Mouse (Mus musculus) embryonic facial prominence, embryonic 13.5 days (tissue): ENCODE results near the gene Prkcq. TPM values are rescaled to one million over a fixed set of nuclear protein-coding genes. Genes with fewer than 3 reads are reported as not detected.

Experiments used
- ATAC-seq: fragments of 200-750 bp; cut with Nextera tagmentation; 2 replicates; pipeline ENCODE4 v1.8.0; 2017; ENCODE audit warnings: low read depth; ENCODE audit not compliant: insufficient number of reproducible peaks, insufficient read depth, low FRiP score, low TSS enrichment
- H3K27ac ChIP-seq: fragments of 300-500 bp; sonication (generic); 2 replicates; pipeline ENCODE4 v1.5.1; 2015; ENCODE audit warnings: moderate library complexity, mild to moderate bottlenecking, inconsistent platforms
- H3K27me3 ChIP-seq: fragments of 300-500 bp; sonication (generic); 2 replicates; pipeline ENCODE4 v1.6.1; 2015; ENCODE audit warnings: mild to moderate bottlenecking, inconsistent platforms
- H3K36me3 ChIP-seq: fragments of 300-500 bp; sonication (generic); 2 replicates; pipeline ENCODE4 v1.6.1; 2015; ENCODE audit warnings: mild to moderate bottlenecking, inconsistent platforms
- H3K4me1 ChIP-seq: fragments of 300-500 bp; sonication (generic); 2 replicates; pipeline ENCODE4 v1.6.1; 2015; ENCODE audit warnings: inconsistent platforms
- H3K4me2 ChIP-seq: fragments of 300-500 bp; sonication (generic); 2 replicates; pipeline ENCODE4 v1.6.1; 2015; ENCODE audit warnings: moderate library complexity, mild to moderate bottlenecking, inconsistent platforms
- H3K4me3 ChIP-seq: fragments of 300-500 bp; sonication (generic); 2 replicates; pipeline ENCODE4 v1.5.1; 2015; ENCODE audit warnings: mild to moderate bottlenecking, inconsistent platforms
- H3K9ac ChIP-seq: fragments of 300-500 bp; sonication (generic); 2 replicates; pipeline ENCODE4 v1.6.1; 2015; ENCODE audit warnings: mild to moderate bottlenecking, inconsistent platforms
- H3K9me3 ChIP-seq: fragments of 300-500 bp; sonication (generic); 2 replicates; pipeline ENCODE4 v1.6.1; 2016; ENCODE audit warnings: inconsistent platforms
- WGBS: fragments of 180-500 bp; shearing (Covaris S2); methylation state at CpG from one replicate; pipeline ENCODE4 v1.1.7; 2015; ENCODE audit warnings: mixed read lengths; 5-methylcytosine and 5-hydroxymethylcytosine counted together
- polyA plus RNA-seq: library from polyadenylated mRNA; unstranded; fragments of >200 nt; fragmentation: Nextera tagmentation; extraction: Ambion mirVana; gene quantifications from 2 replicates; pipeline ENCODE4 v1.2.1, GENCODE M21; 2015

The Prkcq gene
- polyA plus RNA-seq, 1 experiment from 2014 or later, result 6.9 TPM

DNA sequence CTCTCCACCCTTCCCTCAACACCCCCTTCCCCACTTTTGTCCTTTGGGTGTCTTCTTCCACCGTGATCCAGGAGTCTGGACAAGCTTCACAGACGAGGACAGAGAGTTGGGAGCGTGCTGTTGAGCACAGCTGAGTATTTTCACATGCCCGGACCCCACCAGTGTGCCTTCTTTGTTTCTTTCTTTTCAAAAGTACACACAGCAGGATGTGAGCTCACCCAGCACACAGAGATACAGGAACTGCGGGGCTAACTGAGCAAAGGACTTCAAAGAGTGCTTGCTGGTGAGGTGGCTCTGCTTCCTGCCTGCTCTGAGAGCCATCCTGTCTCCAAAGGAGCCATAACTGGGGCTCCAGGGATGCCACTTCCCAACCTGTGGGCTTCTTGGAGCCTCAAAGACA lies 32.3 kb downstream of the Prkcq start:
- Histone ChIP-seq H3K4me2 (no peak overlapping the region), H3K27me3 (no peaks in the 10 kb centered on the region), H3K27ac (no peak overlapping the region), H3K4me1 (peaks cover 7% of the 10 kb centered on the region), H3K9me3 (no peaks in the 10 kb centered on the region), H3K36me3 (no peaks in the 10 kb centered on the region), H3K9ac (no peak overlapping the region), H3K4me3 (no peak overlapping the region)
- no peak for ATAC-seq
- 76% methylated on average over 5 of the region's 5 CpGs for WGBS

DNA sequence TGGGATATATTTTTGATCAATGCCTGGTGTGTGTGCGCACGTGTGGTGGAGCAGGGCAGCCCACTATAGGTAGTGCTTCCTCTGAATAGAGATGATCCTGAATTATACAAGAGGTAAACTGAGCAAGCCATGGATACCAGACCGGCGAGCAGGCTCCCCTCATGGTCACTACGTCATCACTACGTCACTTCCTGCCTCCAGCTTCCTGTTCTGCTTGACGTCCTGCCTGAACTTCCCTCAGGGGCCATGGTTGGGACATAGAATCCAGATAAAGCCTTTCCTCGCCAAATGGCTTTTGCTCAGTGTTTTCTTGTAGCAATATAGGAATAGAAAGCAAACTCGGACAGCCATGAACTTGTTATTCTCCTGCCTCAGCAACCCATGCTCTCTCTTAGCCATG lies 33.1 kb downstream of the Prkcq start:
- no peak overlapping the region for H3K9ac ChIP-seq
- no peaks in the 10 kb centered on the region for H3K9me3 ChIP-seq
- H3K27me3 ChIP-seq, result no peaks in the 10 kb centered on the region
- H3K36me3 ChIP-seq, result no peaks in the 10 kb centered on the region
- peaks cover 7% of the 10 kb centered on the region for H3K4me1 ChIP-seq
- H3K4me2 ChIP-seq, result no peak overlapping the region
- ATAC-seq, result no peak
- 86% methylated on average over 9 of the region's 9 CpGs for whole genome bisulfite sequencing
- no peak overlapping the region for H3K27ac ChIP-seq
- H3K4me3 ChIP-seq, result no peak overlapping the region

- H3K4me3 ChIP-seq, result no peak overlapping the region
- no peaks in the 10 kb centered on the region for H3K27me3 ChIP-seq
- no peaks in the 10 kb centered on the region for H3K9me3 ChIP-seq
- no peak overlapping the region for H3K9ac ChIP-seq
- no peak overlapping the region for H3K4me2 ChIP-seq
- 94% methylated on average over 6 of the region's 6 CpGs for WGBS
- peaks cover 7% of the 10 kb centered on the region for H3K4me1 ChIP-seq
- no peaks in the 10 kb centered on the region for H3K36me3 ChIP-seq
- H3K27ac ChIP-seq, result no peak overlapping the region
- no peak for ATAC-seq
These were observed 33.8 kb downstream of the Prkcq start for GRCm38 (mm10) chr2:11205720-11206119.

DNA sequence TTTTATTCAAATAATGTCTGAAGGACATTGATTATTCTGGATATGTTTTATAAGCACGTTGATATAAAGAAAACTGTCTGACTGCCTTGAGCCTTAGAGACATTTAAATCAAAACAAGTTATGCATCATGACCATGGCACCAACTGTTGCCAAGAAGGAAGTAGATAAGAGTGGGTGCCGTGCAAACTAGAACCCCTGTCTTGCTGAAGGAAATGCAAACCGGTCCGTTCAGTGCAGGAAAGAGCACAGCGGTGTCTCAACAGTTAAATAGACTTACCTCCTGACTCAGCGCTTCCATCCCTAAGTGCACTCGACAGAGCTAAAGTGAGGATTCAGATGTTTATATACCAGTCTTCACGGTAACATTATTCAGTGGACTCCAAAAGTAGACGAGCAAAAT lies 36.4 kb downstream of the Prkcq start:
- H3K27me3 ChIP-seq, result no peaks in the 10 kb centered on the region
- no peak overlapping the region for H3K9ac ChIP-seq
- H3K4me3 ChIP-seq, result no peak overlapping the region
- no peaks in the 10 kb centered on the region for H3K9me3 ChIP-seq
- H3K27ac ChIP-seq, result no peak overlapping the region
- H3K36me3 ChIP-seq, result no peaks in the 10 kb centered on the region
- peaks cover 7% of the 10 kb centered on the region for H3K4me1 ChIP-seq
- 72% methylated on average over 9 of the region's 9 CpGs for WGBS
- no peak for ATAC-seq
- no peak overlapping the region for H3K4me2 ChIP-seq

DNA sequence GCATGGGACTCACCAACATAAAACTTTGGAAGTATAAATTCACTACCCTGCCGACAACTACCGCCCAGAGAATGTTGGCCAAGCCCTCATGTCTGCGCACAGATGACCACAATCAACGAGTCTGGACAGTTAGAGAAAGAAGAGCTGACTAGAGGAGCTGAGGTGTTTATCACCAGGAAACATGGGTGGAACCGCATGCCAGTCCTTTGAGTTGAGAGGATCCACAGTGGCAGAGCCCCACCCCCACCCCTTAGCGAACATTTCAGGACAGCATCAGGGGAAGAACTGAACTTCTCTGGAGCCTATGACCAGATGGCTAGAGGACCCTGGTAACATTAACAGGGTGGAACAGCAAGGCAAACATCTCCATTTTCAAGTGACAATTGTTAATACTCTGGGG lies 37.4 kb downstream of the Prkcq start:
- WGBS, result 86% methylated on average over 6 of the region's 6 CpGs
- Histone ChIP-seq H3K9ac (no peak overlapping the region), H3K4me3 (no peak overlapping the region), H3K9me3 (no peaks in the 10 kb centered on the region), H3K4me2 (no peak overlapping the region), H3K4me1 (peaks cover 3% of the 10 kb centered on the region), H3K27me3 (no peaks in the 10 kb centered on the region), H3K27ac (no peak overlapping the region), H3K36me3 (no peaks in the 10 kb centered on the region)
- no peak for ATAC-seq

GRCm38 (mm10) chr2:11210241-11210916 lies 38.5 kb downstream of the Prkcq start:
- Histone ChIP-seq H3K9me3 (no peaks in the 10 kb centered on the region), H3K36me3 (no peaks in the 10 kb centered on the region), H3K27me3 (no peaks in the 10 kb centered on the region), H3K9ac (no peak overlapping the region), H3K27ac (no peak overlapping the region), H3K4me2 (no peak overlapping the region), H3K4me1 (no peaks in the 10 kb centered on the region), H3K4me3 (no peak overlapping the region)
- no peak for ATAC-seq
- WGBS, result 70% methylated on average over 8 of the region's 8 CpGs

DNA sequence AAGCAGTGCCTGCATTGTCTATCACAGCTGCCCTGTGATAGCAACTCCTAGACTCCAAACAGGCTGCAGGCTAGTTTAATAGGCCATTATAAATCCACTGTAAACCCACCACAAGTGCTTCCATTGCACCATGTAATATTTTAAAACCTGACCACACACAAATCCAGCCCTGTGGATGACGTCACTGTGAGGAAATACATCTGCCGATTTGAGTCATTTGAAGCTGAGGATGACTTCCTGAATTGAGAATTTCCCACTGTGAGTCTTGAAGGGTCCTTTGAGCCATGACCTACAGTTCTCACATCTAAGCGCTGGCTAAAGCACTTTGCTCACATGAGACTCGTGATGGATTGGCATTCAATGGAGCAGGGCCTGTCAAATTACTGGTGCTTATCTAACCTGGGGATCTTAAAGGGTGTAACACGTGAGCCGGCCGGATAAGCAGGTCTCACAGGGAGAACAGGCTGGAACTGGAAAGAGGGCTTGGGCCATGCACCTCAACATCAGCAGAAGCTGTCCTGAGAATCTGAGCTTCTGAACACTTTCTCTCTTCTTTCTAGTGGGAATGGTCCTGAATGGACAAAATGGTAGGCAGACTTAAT lies 40.2 kb downstream of the Prkcq start:
- no peak for ATAC-seq

GRCm38 (mm10) chr2:11216421-11216820 lies 44.5 kb downstream of the Prkcq start:
- WGBS, result 74% methylated on average over 4 of the region's 4 CpGs
- H3K4me2 ChIP-seq, result no peak overlapping the region
- H3K9me3 ChIP-seq, result no peaks in the 10 kb centered on the region
- no peaks in the 10 kb centered on the region for H3K36me3 ChIP-seq
- H3K27ac ChIP-seq, result no peak overlapping the region
- no peaks in the 10 kb centered on the region for H3K4me1 ChIP-seq
- no peak overlapping the region for H3K9ac ChIP-seq
- no peaks in the 10 kb centered on the region for H3K27me3 ChIP-seq
- H3K4me3 ChIP-seq, result no peak overlapping the region
- no peak for ATAC-seq

More for the DNA sequence above, 40.2 kb downstream of the Prkcq start:
- no peaks in the 10 kb centered on the region for H3K9me3 ChIP-seq
- WGBS, result 51% methylated on average over 7 of the region's 7 CpGs
- H3K9ac ChIP-seq, result no peak overlapping the region
- H3K36me3 ChIP-seq, result no peaks in the 10 kb centered on the region
- H3K27me3 ChIP-seq, result no peaks in the 10 kb centered on the region
- H3K27ac ChIP-seq, result no peak overlapping the region
- no peaks in the 10 kb centered on the region for H3K4me1 ChIP-seq
- H3K4me3 ChIP-seq, result no peak overlapping the region
- no peak overlapping the region for H3K4me2 ChIP-seq

- Histone ChIP-seq H3K36me3 (no peaks in the 10 kb centered on the region), H3K27ac (no peak overlapping the region), H3K27me3 (no peaks in the 10 kb centered on the region), H3K4me1 (no peaks in the 10 kb centered on the region), H3K9me3 (no peaks in the 10 kb centered on the region), H3K9ac (no peak overlapping the region), H3K4me2 (no peak overlapping the region), H3K4me3 (no peak overlapping the region)
- ATAC-seq, result no peak
- WGBS, result 80% methylated on average over 5 of the region's 5 CpGs
These were observed 44.9 kb downstream of the Prkcq start for GRCm38 (mm10) chr2:11216847-11217246.

GRCm38 (mm10) chr2:11218122-11218521 lies 46.2 kb downstream of the Prkcq start:
- no peaks in the 10 kb centered on the region for H3K9me3 ChIP-seq
- H3K4me3 ChIP-seq, result no peak overlapping the region
- no peaks in the 10 kb centered on the region for H3K36me3 ChIP-seq
- 81% methylated on average over 5 of the region's 5 CpGs for WGBS
- ATAC-seq, result no peak
- H3K9ac ChIP-seq, result no peak overlapping the region
- no peaks in the 10 kb centered on the region for H3K4me1 ChIP-seq
- H3K27me3 ChIP-seq, result no peaks in the 10 kb centered on the region
- no peak overlapping the region for H3K4me2 ChIP-seq
- no peak overlapping the region for H3K27ac ChIP-seq

DNA sequence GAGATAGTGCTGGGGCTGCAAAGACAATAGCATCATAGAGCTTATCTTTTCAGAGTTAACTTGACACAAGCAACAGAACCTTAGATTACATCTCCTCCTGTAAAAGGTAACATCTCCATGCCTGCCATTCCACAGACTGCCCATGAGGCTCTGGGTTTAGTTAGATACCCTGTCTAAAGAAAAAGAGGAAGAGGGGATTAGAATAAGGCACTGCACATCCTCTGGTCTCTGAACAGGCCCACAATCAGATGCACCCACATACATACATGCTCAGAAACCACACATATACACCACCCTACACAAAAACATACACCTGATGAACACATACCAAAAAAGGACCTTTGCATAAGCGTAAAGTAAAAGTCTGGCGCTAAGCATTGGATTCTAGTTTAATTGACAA lies 47.4 kb downstream of the Prkcq start:
- Histone ChIP-seq H3K9me3 (no peaks in the 10 kb centered on the region), H3K4me2 (no peak overlapping the region), H3K27me3 (no peaks in the 10 kb centered on the region), H3K4me1 (no peaks in the 10 kb centered on the region), H3K27ac (no peak overlapping the region), H3K36me3 (no peaks in the 10 kb centered on the region), H3K4me3 (no peak overlapping the region), H3K9ac (no peak overlapping the region)
- no peak for ATAC-seq
- 95% methylated on average over 2 of the region's 2 CpGs for WGBS

- Histone ChIP-seq H3K4me1 (no peaks in the 10 kb centered on the region), H3K9ac (no peak overlapping the region), H3K4me3 (no peak overlapping the region), H3K36me3 (no peaks in the 10 kb centered on the region), H3K9me3 (no peaks in the 10 kb centered on the region), H3K27ac (no peak overlapping the region), H3K27me3 (no peaks in the 10 kb centered on the region), H3K4me2 (no peak overlapping the region)
- WGBS, result 91% methylated on average over 3 of the region's 3 CpGs
- ATAC-seq, result no peak
These were observed 53.0 kb downstream of the Prkcq start for GRCm38 (mm10) chr2:11224808-11225484.
